Mouse (Mus musculus) CH12.LX (cell line): Measurements from ENCODE around the gene Slc15a3. TPM values are rescaled to one million over a fixed set of nuclear protein-coding genes. Genes with fewer than 3 reads are reported as not detected.

Experiments used
- DNase-seq: peaks from one replicate; pipeline ENCODE4 v3.0.0-alpha.2; 2013; ENCODE audit errors: extremely low read depth
- H3K27ac ChIP-seq: 2 replicates; pipeline ENCODE4 v1.5.1; 2012; ENCODE audit warnings: low read depth, mild to moderate bottlenecking, control low read depth, moderate library complexity; ENCODE audit not compliant: insufficient read depth
- H3K27me3 ChIP-seq: replicated peaks from 2 replicates; pipeline ENCODE3; 2012; ENCODE audit warnings: inconsistent platforms
- H3K36me3 ChIP-seq, 2 experiments: replicated peaks in 1 of 2; 2 replicates each; pipeline versions ENCODE3 to v1.6.1; 2012; ENCODE audit warnings: inconsistent platforms in 1 of 2, low read length in 1 of 2, mild to moderate bottlenecking in 1 of 2, mixed read lengths in 1 of 2, moderate library complexity in 1 of 2; ENCODE audit not compliant: control insufficient read depth in 1 of 2, insufficient read depth in 1 of 2
- H3K4me1 ChIP-seq, 2 experiments: 2 replicates each; pipeline ENCODE4 v1.6.1; 2012; ENCODE audit warnings: inconsistent platforms in 1 of 2, moderate library complexity in 1 of 2; ENCODE audit not compliant: insufficient read depth in 2 of 2, control insufficient read depth in 1 of 2
- H3K4me2 ChIP-seq: 2 replicates; pipeline ENCODE4 v1.6.1; 2012; ENCODE audit warnings: low read depth, mild to moderate bottlenecking, control low read depth; ENCODE audit not compliant: poor library complexity, insufficient read depth, severe bottlenecking
- H3K4me3 ChIP-seq, 3 experiments: fragments of 150-350 bp in 1 of 3; sonication (generic) in 1 of 3; replicated peaks in 1 of 3; 2 replicates each; pipeline versions ENCODE3 to v1.5.1; 2011 to 2012; ENCODE audit warnings: low read depth in 2 of 3, low read length in 2 of 3, mild to moderate bottlenecking in 2 of 3, moderate library complexity in 2 of 3, control low read depth in 1 of 3, improper control_type of control experiment in 1 of 3, inconsistent platforms in 1 of 3, mixed read lengths in 1 of 3; ENCODE audit not compliant: poor library complexity in 1 of 3
- H3K79me2 ChIP-seq: replicated peaks from 2 replicates; pipeline ENCODE4 v1.6.1; 2012; ENCODE audit warnings: mild to moderate bottlenecking, moderate library complexity; ENCODE audit not compliant: control insufficient read depth, poor library complexity, insufficient read depth, severe bottlenecking; ENCODE audit errors: extremely low read depth
- H3K9ac ChIP-seq: 2 replicates; pipeline ENCODE4 v1.6.1; 2012; ENCODE audit warnings: low read depth, mild to moderate bottlenecking, control low read depth, moderate library complexity; ENCODE audit not compliant: insufficient read depth
- H3K9me3 ChIP-seq: replicated peaks from 2 replicates; pipeline ENCODE3; 2012; ENCODE audit warnings: low read length, inconsistent platforms, mixed read lengths
- CHD1 ChIP-seq: IDR thresholded peaks from 2 replicates; pipeline ENCODE4 v1.6.1; 2012; ENCODE audit warnings: low read depth, low read length, improper control_type of control experiment, inconsistent platforms
- CHD2 ChIP-seq: IDR thresholded peaks from 2 replicates; pipeline ENCODE4 v1.6.1; 2011; ENCODE audit warnings: low read length, improper control_type of control experiment
- CTCF ChIP-seq, 2 experiments: IDR thresholded peaks in 1 of 2; conservative IDR thresholded peaks in 1 of 2; 2 replicates each; pipeline ENCODE4 v1.5.1; 2011 to 2012; ENCODE audit warnings: low read depth in 2 of 2, low read length in 2 of 2, improper control_type of control experiment in 1 of 2, inconsistent platforms in 1 of 2, mild to moderate bottlenecking in 1 of 2, moderate library complexity in 1 of 2
- E2F4 ChIP-seq: IDR thresholded peaks from 2 replicates; pipeline ENCODE4 v1.6.1; 2011; ENCODE audit warnings: low read depth, low read length, improper control_type of control experiment; ENCODE audit not compliant: insufficient replicate concordance
- IRF4 ChIP-seq: IDR thresholded peaks from 2 replicates; pipeline ENCODE4 v1.6.1; 2014; ENCODE audit warnings: low read depth, mild to moderate bottlenecking, inconsistent platforms, low read length, improper control_type of control experiment
- JUND ChIP-seq: conservative IDR thresholded peaks from 2 replicates; pipeline ENCODE4 v1.6.1; 2011; ENCODE audit warnings: low read depth, low read length, improper control_type of control experiment
- KAT2A ChIP-seq: IDR thresholded peaks from 2 replicates; pipeline ENCODE4 v1.6.1; 2012; ENCODE audit warnings: low read length, improper control_type of control experiment, inconsistent platforms; ENCODE audit not compliant: insufficient replicate concordance
- MAFK ChIP-seq: IDR thresholded peaks from 2 replicates; pipeline ENCODE4 v1.6.1; 2011; ENCODE audit warnings: low read length, improper control_type of control experiment; ENCODE audit not compliant: insufficient replicate concordance
- MAX ChIP-seq: IDR thresholded peaks from 2 replicates; pipeline ENCODE4 v1.6.1; 2011; ENCODE audit warnings: low read length, improper control_type of control experiment
- MXI1 ChIP-seq: IDR thresholded peaks from 2 replicates; pipeline ENCODE4 v1.6.1; 2011; ENCODE audit warnings: mild to moderate bottlenecking, low read depth, low read length, improper control_type of control experiment
- MYC ChIP-seq: IDR thresholded peaks from 2 replicates; pipeline ENCODE4 v1.6.1; 2011; ENCODE audit warnings: low read depth, mild to moderate bottlenecking, improper control_type of control experiment, low read length
- NELFE ChIP-seq: IDR thresholded peaks from 2 replicates; pipeline ENCODE4 v1.6.1; 2011; ENCODE audit warnings: low read depth, low read length, improper control_type of control experiment
- NRF1 ChIP-seq: IDR thresholded peaks from 2 replicates; pipeline ENCODE4 v1.6.1; 2014; ENCODE audit warnings: low read depth, mild to moderate bottlenecking, inconsistent platforms, low read length, improper control_type of control experiment, moderate library complexity
- PAX5 ChIP-seq: IDR thresholded peaks from 2 replicates; pipeline ENCODE4 v1.6.1; 2012; ENCODE audit warnings: low read length, inconsistent platforms, mixed read lengths
- POLR2AphosphoS2 ChIP-seq: IDR thresholded peaks from 2 replicates; pipeline ENCODE4 v1.6.1; 2011; ENCODE audit warnings: low read depth, low read length, improper control_type of control experiment
- RAD21 ChIP-seq: IDR thresholded peaks from 2 replicates; pipeline ENCODE4 v1.6.1; 2011; ENCODE audit warnings: low read depth, mild to moderate bottlenecking, low read length, improper control_type of control experiment, moderate library complexity
- SIN3A ChIP-seq: IDR thresholded peaks from 2 replicates; pipeline ENCODE4 v1.6.1; 2012; ENCODE audit warnings: low read length, improper control_type of control experiment, inconsistent platforms
- TBP ChIP-seq: conservative IDR thresholded peaks from 2 replicates; pipeline ENCODE4 v1.6.1; 2011; ENCODE audit warnings: low read depth, low read length, improper control_type of control experiment
- ZKSCAN1 ChIP-seq: IDR thresholded peaks from 2 replicates; pipeline ENCODE4 v1.6.1; 2012; ENCODE audit warnings: low read depth, inconsistent platforms, low read length, improper control_type of control experiment, borderline replicate concordance
- ZMIZ1 ChIP-seq: IDR thresholded peaks from 2 replicates; pipeline ENCODE4 v1.6.1; 2012; ENCODE audit warnings: low read depth, mild to moderate bottlenecking, inconsistent platforms, low read length, improper control_type of control experiment
- ZNF384 ChIP-seq: IDR thresholded peaks from 2 replicates; pipeline ENCODE4 v1.6.1; 2012; ENCODE audit warnings: low read depth, low read length, improper control_type of control experiment, inconsistent platforms
- dilution Hi-C: fragments of 300-500 bp; cut with MboI; formaldehyde crosslinking; loops from 2 replicates; pipeline ENCODE4 v1.14.3; 2020; ENCODE audit warnings: low sequenced_read_pairs; ENCODE audit not compliant: extremely low pct_unique_long_range_greater_than_20kb, extremely low pct_ligation_motif_present
- in situ Hi-C: fragments of 300-500 bp; cut with MboI; formaldehyde crosslinking; loops from 3 replicates; pipeline ENCODE4 v1.14.3; 2019; ENCODE audit warnings: low sequenced_read_pairs, low pct_ligation_motif_present, low pct_unique_long_range_greater_than_20kb, mixed read lengths
- polyA plus RNA-seq: library from polyadenylated mRNA; unstranded; fragments of >175 nt; gene quantifications from 2 replicates; pipeline ENCODE4 v1.2.1, GENCODE M21; 2012; ENCODE audit warnings: low read depth; ENCODE audit not compliant: insufficient read length
- total RNA-seq, 2 experiments: library from RNA; depleted of rRNA; stranded (reverse); fragments of 300-350 nt in 1 of 2; fragments of >200 nt in 1 of 2; gene quantifications; 2 replicates each; pipeline ENCODE4 v1.2.3; 2012 to 2014

The Slc15a3 gene
- total and polyA plus RNA-seq, 3 experiments: 84.5 to 219 (median 94.3) TPM

GRCm38 (mm10) chr19:10868623-10869141 is 29.2 kb downstream of the Slc15a3 start:
- peaks cover 30 to 44% of the 10 kb centered on the region in 2 experiments for H3K36me3 ChIP-seq
- no peak overlapping the region for H3K4me3 ChIP-seq
- dilution Hi-C loops: no loop called here
- no peaks in the 10 kb centered on the region for H3K4me1 ChIP-seq
- H3K9me3 ChIP-seq: no peaks in the 10 kb centered on the region
- no peak overlapping the region for H3K27ac ChIP-seq
- TF ChIP-seq RAD21 (no peak), MAFK (no peak), CHD2 (no peak), CTCF (conservative IDR thresholded peaks at IDR 0.05 in 1 of 2, IDR thresholded peaks at IDR 0.05 in 1 of 2; ENCODE audit: low read depth in 2 of 2, low read length in 2 of 2) (no peak), MYC (no peak), TBP (no peak), E2F4 (no peak), ZKSCAN1 (no peak), IRF4 (no peak), CHD1 (no peak), SIN3A (no peak), MAX (no peak), NRF1 (no peak), ZNF384 (no peak), NELFE (no peak), POLR2AphosphoS2 (no peak)
- in situ Hi-C loops: no loop called here
- no peak for DNase-seq
- no peaks in the 10 kb centered on the region for H3K79me2 ChIP-seq
- H3K4me2 ChIP-seq: no peak overlapping the region
- no peaks in the 10 kb centered on the region for H3K27me3 ChIP-seq
- no peak overlapping the region for H3K9ac ChIP-seq

GRCm38 (mm10) chr19:10869241-10869885 is 29.8 kb downstream of the Slc15a3 start:
- Histone ChIP-seq H3K4me2 (no peak overlapping the region), H3K9me3 (no peaks in the 10 kb centered on the region), H3K79me2 (no peaks in the 10 kb centered on the region), H3K9ac (no peak overlapping the region), H3K4me1 (no peaks in the 10 kb centered on the region)
- in situ Hi-C loops: no loop called here
- TF ChIP-seq KAT2A (no peak), MAX (no peak), JUND (no peak), PAX5 (no peak), SIN3A (no peak), MXI1 (no peak), ZMIZ1 (no peak)
- TF ChIP-seq, all 38 proteins: peak for 0
- H3K27me3 ChIP-seq: no peaks in the 10 kb centered on the region
- no peak overlapping the region for H3K27ac ChIP-seq
- H3K4me3 ChIP-seq: no peak overlapping the region
- dilution Hi-C loops: no loop called here
- peaks cover 37 to 51% of the 10 kb centered on the region in 2 experiments for H3K36me3 ChIP-seq
- no peak for DNase-seq
